In the genomic region with DNA sequence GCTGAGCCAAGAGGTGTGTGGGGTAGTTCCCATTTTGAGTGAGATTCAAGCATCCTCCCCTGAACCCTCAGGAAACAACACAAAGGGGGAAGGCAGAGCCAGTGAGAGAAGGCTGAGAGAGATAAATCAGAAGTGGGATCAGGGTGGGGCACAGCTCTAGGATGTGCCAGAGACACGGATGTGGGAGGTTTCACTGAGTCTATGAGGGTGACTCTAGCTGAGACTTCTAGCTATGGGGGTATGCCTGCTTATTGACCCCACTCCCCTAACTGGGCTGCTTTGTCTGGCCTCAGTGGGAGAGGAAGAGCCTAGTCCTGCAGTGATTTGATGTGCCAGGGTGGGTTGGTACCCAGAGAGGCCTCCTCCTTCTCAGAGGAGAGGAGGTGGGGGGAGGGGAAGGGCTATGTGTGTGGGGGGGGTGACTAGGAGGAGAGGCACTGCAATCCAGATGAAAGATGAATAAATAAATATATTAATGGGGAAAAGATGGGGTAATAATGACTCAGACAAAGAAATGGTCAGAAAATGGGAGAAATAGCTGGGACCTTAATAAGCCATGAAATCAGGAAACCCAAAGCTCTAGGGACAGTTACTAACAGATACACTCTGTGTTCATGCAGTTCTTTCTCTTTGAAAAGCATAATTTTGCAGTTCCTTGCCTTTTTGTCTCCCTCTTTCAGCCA, we compare ENCODE assay signal across 22 mouse cellular contexts.
DNase-seq lines count a peak whose midpoint lies in the region; ATAC-seq lines count a peak whose summit lies in the region.
"Had no signal": no experiment of that assay in that cellular context is flagged by ENCODE, and none has a peak within 500 bp of the region (broad histone marks: within the 10 kb centered on the region; RNA-seq: fewer than 3 reads in every experiment).

No protein-coding gene starts in this region.

- no peak for DNase-seq in embryonic facial prominence, embryonic 11.5 days (ENCODE audit: low spot score)
- no peak for DNase-seq in embryonic facial prominence, embryonic 10.5 days (ENCODE audit: low spot score)
- no peak for DNase-seq in kidney, postnatal 10 days
- no peak for DNase-seq in cerebellum, adult 18-20 months
- DNase-seq: adrenal gland, postnatal 14 days; cerebellum, adult 11-12 months; cerebellum, adult 9-11 months; cerebellum, postnatal 36 days; gastrocnemius, postnatal 10 days; heart, adult 18-20 months; heart, postnatal 10 days; heart, postnatal 4 days had no signal

- H3K9ac ChIP-seq in embryonic facial prominence, embryonic 11.5 days (replicated peaks; ENCODE audit: low read length), result no peak overlapping the region
- no peak overlapping the region for H3K9ac ChIP-seq in kidney, embryonic 16.5 days (replicated peaks; ENCODE audit: low read length)
- no peak overlapping the region for H3K9ac ChIP-seq in midbrain, embryonic 12.5 days (replicated peaks)
- H3K9ac ChIP-seq in midbrain, embryonic 16.5 days (ENCODE audit: low read depth, low read length), result no peak overlapping the region
- H3K9ac ChIP-seq: embryonic facial prominence, embryonic 15.5 days; forebrain, embryonic 15.5 days; hindbrain, embryonic 15.5 days had no signal

- H3K4me1 ChIP-seq in embryonic facial prominence, embryonic 11.5 days (ENCODE audit: control insufficient read depth, insufficient read depth, low read length), result no peaks in the 10 kb centered on the region
- H3K4me1 ChIP-seq in embryonic facial prominence, embryonic 10.5 days, result no peaks in the 10 kb centered on the region
- no peaks in the 10 kb centered on the region for H3K4me1 ChIP-seq in kidney, embryonic 16.5 days (ENCODE audit: insufficient read depth, low read length)
- no peaks in the 10 kb centered on the region for H3K4me1 ChIP-seq in midbrain, embryonic 12.5 days
- no peaks in the 10 kb centered on the region for H3K4me1 ChIP-seq in midbrain, embryonic 16.5 days (ENCODE audit: control insufficient read depth, insufficient read depth, low read length)
- H3K4me1 ChIP-seq: embryonic facial prominence, embryonic 15.5 days; forebrain, embryonic 15.5 days; heart, embryonic 10.5 days; hindbrain, embryonic 15.5 days had no signal

- 41% methylated on average over 1 of the region's 1 CpGs for WGBS in embryonic facial prominence, embryonic 11.5 days
- 33% methylated on average over 1 of the region's 1 CpGs for WGBS in embryonic facial prominence, embryonic 10.5 days
- 11% methylated on average over 1 of the region's 1 CpGs for WGBS in kidney, embryonic 16.5 days
- 29% methylated on average over 1 of the region's 1 CpGs for WGBS in midbrain, embryonic 12.5 days
- WGBS in midbrain, embryonic 16.5 days, result 35% methylated on average over 1 of the region's 1 CpGs

- H3K36me3 ChIP-seq in embryonic facial prominence, embryonic 11.5 days (replicated peaks; ENCODE audit: control insufficient read depth, insufficient read depth, low read depth, low read length), result no peaks in the 10 kb centered on the region
- no peaks in the 10 kb centered on the region for H3K36me3 ChIP-seq in embryonic facial prominence, embryonic 10.5 days (replicated peaks)
- H3K36me3 ChIP-seq in kidney, embryonic 16.5 days (ENCODE audit: insufficient read depth, low read length), result no peaks in the 10 kb centered on the region
- no peaks in the 10 kb centered on the region for H3K36me3 ChIP-seq in midbrain, embryonic 12.5 days
- no peaks in the 10 kb centered on the region for H3K36me3 ChIP-seq in midbrain, embryonic 16.5 days (ENCODE audit: control insufficient read depth, insufficient read depth, low read length)
- H3K36me3 ChIP-seq: embryonic facial prominence, embryonic 15.5 days; forebrain, embryonic 15.5 days; heart, embryonic 10.5 days; hindbrain, embryonic 15.5 days had no signal

- no peak overlapping the region for H3K4me2 ChIP-seq in embryonic facial prominence, embryonic 11.5 days (ENCODE audit: low read depth, low read length)
- H3K4me2 ChIP-seq in kidney, embryonic 16.5 days (replicated peaks; ENCODE audit: low read depth, low read length), result no peak overlapping the region
- no peak overlapping the region for H3K4me2 ChIP-seq in midbrain, embryonic 12.5 days (replicated peaks)
- H3K4me2 ChIP-seq in midbrain, embryonic 16.5 days (ENCODE audit: low read length), result no peak overlapping the region
- H3K4me2 ChIP-seq: embryonic facial prominence, embryonic 15.5 days; forebrain, embryonic 15.5 days; hindbrain, embryonic 15.5 days had no signal

- H3K27me3 ChIP-seq in embryonic facial prominence, embryonic 11.5 days (ENCODE audit: control insufficient read depth, insufficient read depth, low read length), result no peaks in the 10 kb centered on the region
- H3K27me3 ChIP-seq in embryonic facial prominence, embryonic 10.5 days (replicated peaks; ENCODE audit: low read depth, poor library complexity, severe bottlenecking), result no peaks in the 10 kb centered on the region
- H3K27me3 ChIP-seq in kidney, embryonic 16.5 days (ENCODE audit: insufficient read depth, low read length), result no peaks in the 10 kb centered on the region
- no peaks in the 10 kb centered on the region for H3K27me3 ChIP-seq in midbrain, embryonic 12.5 days
- H3K27me3 ChIP-seq in midbrain, embryonic 16.5 days (ENCODE audit: control insufficient read depth, insufficient read depth, low read depth, low read length), result no peaks in the 10 kb centered on the region
- H3K27me3 ChIP-seq: embryonic facial prominence, embryonic 15.5 days; forebrain, embryonic 15.5 days; hindbrain, embryonic 15.5 days had no signal

- H3K9me3 ChIP-seq in embryonic facial prominence, embryonic 11.5 days (replicated peaks; ENCODE audit: control insufficient read depth, low read length), result no peaks in the 10 kb centered on the region
- no peaks in the 10 kb centered on the region for H3K9me3 ChIP-seq in embryonic facial prominence, embryonic 10.5 days
- H3K9me3 ChIP-seq in kidney, embryonic 16.5 days (ENCODE audit: low read length), result no peaks in the 10 kb centered on the region
- H3K9me3 ChIP-seq in midbrain, embryonic 12.5 days, result no peaks in the 10 kb centered on the region
- no peaks in the 10 kb centered on the region for H3K9me3 ChIP-seq in midbrain, embryonic 16.5 days (replicated peaks; ENCODE audit: control insufficient read depth, low read length, poor library complexity, severe bottlenecking)
- H3K9me3 ChIP-seq: embryonic facial prominence, embryonic 15.5 days; forebrain, embryonic 15.5 days; heart, embryonic 10.5 days; hindbrain, embryonic 15.5 days had no signal

- no peak overlapping the region for H3K27ac ChIP-seq in embryonic facial prominence, embryonic 11.5 days (replicated peaks; ENCODE audit: low read depth, low read length)
- H3K27ac ChIP-seq in embryonic facial prominence, embryonic 10.5 days (replicated peaks), result no peak overlapping the region
- no peak overlapping the region for H3K27ac ChIP-seq in kidney, embryonic 16.5 days (ENCODE audit: low read length)
- H3K27ac ChIP-seq in midbrain, embryonic 12.5 days (replicated peaks), result no peak overlapping the region
- H3K27ac ChIP-seq in midbrain, embryonic 16.5 days (ENCODE audit: low read length), result no peak overlapping the region
- H3K27ac ChIP-seq: embryonic facial prominence, embryonic 15.5 days; forebrain, embryonic 15.5 days; heart, embryonic 10.5 days; hindbrain, embryonic 15.5 days had no signal

- H3K4me3 ChIP-seq in embryonic facial prominence, embryonic 11.5 days (ENCODE audit: low read depth, low read length), result no peak overlapping the region
- H3K4me3 ChIP-seq in embryonic facial prominence, embryonic 10.5 days, result no peak overlapping the region
- no peak overlapping the region for H3K4me3 ChIP-seq in kidney, embryonic 16.5 days (ENCODE audit: low read length)
- H3K4me3 ChIP-seq in midbrain, embryonic 12.5 days, result no peak overlapping the region
- no peak overlapping the region for H3K4me3 ChIP-seq in midbrain, embryonic 16.5 days (ENCODE audit: low read depth, low read length)
- H3K4me3 ChIP-seq: embryonic facial prominence, embryonic 15.5 days; forebrain, embryonic 15.5 days; heart, embryonic 10.5 days; hindbrain, embryonic 15.5 days had no signal

- ATAC-seq in embryonic facial prominence, embryonic 11.5 days (replicated peaks; ENCODE audit: insufficient number of reproducible peaks, low FRiP score, low TSS enrichment, low read depth), result 0 out of 2 replicates have a peak, but pooled peaks have one; percentile 52
- ATAC-seq in kidney, embryonic 16.5 days (ENCODE audit: low FRiP score, low TSS enrichment), result peak; percentile 19; the same call in 1 of the 2 replicates
- ATAC-seq in midbrain, embryonic 12.5 days (ENCODE audit: low FRiP score, low read depth), result peak; percentile 56; the same call in 1 of the 2 replicates
- ATAC-seq in midbrain, embryonic 16.5 days, result no peak
- ATAC-seq: activated CD4-positive, CD25-positive, alpha-beta regulatory T cell, adult 4 months; forebrain, embryonic 15.5 days; inflammation-experienced regulatory T-cells, adult 6 months; Patski had no signal
